Mouse (Mus musculus) layer of hippocampus, adult 9-11 months (tissue): ENCODE measurements at regions not wholly inside any gene's neighbourhood (a gene's known extent, or its start where the extent isn't known, plus 50 kb on each side); places are given as distances from the start of the nearest gene placed in this dataset.
"Not testable (repeated sequence)": the region's sequence is repeated elsewhere in the genome, so short reads cannot be mapped to it uniquely, and the experiment has no call there.

ENCODE experiments used
- DNase-seq: peaks from one replicate; pipeline ENCODE4 v3.0.0; 2022

- no peak for DNase-seq
These were observed 93.1 kb downstream of the Enc1 start for GRCm38 (mm10) chr13:97333801-97334534.

DNA sequence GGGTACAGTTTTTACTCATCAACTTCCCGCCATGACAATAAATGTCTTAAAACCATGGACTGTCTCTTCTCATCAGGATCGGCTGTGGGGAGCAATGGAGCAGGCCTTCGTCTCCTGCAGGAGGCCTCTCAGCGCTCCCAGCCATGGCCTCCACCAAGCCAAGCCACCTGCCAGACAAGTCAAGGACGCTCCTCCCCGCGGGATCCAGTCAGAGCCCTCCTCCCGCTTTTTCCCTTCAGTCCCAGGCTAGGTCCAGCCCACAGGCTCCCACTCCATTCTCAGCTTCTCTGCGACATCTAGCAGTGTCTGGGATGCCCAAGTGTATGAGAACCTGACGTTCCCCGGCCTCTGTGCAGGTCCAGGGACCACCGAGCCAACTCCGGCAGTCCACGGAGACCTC, 90.2 kb downstream of the Enc1 start:
- DNase-seq, result no peak

DNA sequence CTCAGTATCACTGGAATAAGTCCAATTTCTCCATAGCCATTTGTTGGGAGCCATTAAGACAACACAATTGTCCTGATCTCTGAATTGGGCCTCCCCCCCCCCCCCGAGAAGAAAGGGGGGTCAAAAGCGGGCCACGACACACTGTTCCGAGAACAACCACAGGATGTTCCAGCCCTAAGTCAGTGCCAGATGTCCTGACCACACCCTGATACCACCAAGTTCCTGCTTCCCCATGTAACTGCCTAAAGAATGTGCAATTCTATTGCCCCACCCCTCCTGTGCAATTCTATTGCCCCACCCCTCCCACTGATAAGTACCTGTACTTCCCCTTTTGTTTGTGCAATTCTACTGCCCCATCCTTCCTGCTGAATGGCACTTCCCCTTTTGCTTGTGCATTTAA, 80.4 kb downstream of the Enc1 start:
- not testable (repeated sequence) for DNase-seq

DNA sequence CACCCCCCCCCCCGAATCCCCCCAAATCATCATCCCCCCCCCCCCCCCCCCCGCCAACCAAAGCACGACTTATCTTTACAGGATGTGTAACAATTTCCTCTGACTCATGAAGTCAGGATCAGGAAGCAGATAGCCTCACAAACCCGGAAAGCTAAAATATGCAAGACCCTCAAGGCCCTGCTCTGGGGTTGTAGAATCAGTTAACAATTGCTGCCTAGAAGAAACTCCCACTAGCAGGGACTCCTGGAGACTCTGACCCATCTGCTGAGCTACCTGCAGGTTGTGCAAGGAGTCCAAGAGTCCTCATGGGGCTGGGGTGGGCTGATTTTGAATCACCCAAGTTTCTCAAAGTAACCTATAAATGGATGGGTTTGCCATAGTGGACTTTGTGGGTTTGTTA, 79.9 kb downstream of the Enc1 start:
- no peak for DNase-seq

GRCm38 (mm10) chr13:97320298-97320697, 79.4 kb downstream of the Enc1 start:
- no peak for DNase-seq

GRCm38 (mm10) chr13:97317633-97318032, 76.7 kb downstream of the Enc1 start:
- no peak for DNase-seq

DNA sequence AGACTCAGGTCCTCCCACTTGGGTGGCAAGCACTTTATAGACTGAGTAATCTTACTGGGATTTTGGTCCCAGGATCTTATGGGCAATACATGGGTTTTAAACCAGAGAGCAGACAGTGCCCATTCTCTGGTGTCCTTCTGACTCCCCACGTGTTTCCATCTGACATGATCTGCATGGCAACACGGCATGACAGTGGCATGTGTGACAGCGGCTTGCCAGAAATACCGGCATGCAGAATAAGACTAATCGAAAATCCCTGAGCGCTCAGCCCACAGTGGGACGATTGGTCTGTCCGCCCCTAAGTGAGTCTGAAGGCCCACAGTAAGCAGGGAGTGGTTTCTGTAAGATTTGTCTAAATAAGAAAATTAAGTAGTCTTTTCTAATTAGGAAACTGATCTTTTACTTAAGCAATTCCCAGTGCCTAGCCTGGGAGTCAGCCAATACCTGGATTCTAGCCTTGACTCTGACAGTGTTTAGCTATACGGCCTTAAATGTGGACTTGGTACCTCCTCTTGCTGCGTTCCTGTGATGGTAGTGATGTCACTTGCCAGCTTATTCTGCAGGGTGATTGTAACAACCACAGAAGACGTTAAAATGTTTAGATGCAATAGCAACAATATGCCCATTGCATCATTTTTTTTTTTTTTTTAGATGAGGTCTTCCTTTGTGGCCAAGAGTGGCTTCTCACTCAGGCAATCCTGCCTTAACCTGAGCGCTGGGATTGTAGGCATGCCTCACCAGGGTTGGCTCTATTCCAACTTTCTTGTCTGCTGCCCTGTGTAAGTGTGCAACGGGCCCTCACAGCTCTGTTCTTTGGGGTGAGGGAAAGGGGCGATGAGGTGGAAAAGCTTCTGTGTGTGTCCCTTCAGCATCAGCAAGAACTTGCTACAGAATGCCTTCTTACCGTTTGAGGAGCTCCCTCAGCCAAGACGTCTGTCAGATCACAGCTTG, 71.8 kb downstream of the Enc1 start:
- no peak for DNase-seq

DNA sequence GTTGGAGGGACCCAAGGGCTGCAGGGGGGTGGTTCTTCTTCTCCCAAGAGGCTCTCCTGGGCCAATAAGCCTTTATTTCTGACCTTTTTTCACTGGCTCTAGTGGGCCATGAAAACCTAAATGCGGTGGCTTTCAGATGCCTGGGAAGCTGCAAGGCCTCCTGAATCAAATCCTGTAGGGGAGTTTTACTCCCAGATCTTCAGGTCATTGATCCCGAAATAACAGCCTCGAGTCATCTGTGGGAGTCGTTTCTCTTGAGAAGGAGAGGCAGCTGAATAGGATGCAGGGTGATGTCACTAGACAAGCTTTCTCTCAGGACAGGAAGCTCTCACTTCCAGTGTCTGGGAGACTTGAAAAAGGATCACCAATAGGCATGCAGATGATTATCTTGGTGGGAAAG, 70.4 kb downstream of the Enc1 start:
- no peak for DNase-seq

GRCm38 (mm10) chr13:97310855-97311189, 69.9 kb downstream of the Enc1 start:
- no peak for DNase-seq

GRCm38 (mm10) chr13:97310186-97310854, 69.4 kb downstream of the Enc1 start:
- no peak for DNase-seq

DNA sequence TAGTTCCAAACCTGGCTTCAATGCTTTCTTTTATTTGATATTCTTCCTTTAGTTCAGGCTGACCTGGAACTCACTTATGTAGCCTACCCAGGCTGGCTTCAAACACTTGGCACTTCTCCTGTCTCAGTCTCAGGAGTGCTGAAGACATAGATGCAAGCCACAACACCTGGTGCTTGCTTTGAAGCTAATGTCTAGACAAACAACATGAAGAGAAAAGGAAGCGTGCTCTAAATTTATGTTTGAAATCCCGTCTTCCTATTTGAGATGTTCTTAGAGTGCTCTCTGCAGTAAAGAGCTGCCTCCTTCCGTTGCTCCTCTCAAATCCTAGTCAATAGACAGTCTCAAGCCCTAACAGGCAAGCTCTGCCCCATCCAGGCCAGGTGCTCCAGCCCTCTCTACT, 68.5 kb downstream of the Enc1 start:
- DNase-seq, result no peak

DNA sequence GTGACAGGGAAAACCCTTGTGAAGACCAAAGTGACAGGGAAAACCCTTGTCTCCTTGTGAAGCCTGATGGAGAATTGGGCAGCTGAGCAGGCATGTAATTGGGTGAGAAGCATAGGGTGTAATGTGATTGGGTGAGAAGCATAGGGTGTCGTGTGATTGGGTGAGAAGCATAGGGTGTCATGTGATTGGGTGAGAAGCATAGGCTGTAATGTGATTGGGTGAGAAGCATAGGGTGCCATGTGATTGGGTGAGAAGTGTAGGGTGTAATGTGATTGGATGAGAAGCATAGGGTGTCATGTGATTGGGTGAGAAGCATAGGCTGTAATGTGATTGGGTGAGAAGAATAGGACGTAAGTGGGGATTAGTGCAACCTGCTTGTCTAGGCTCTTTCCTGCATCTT, 67.5 kb downstream of the Enc1 start:
- no peak for DNase-seq
